Mouse (Mus musculus) ES-Bruce4 (cell line): ENCODE measurements around the gene Ttll6. TPM values are rescaled to one million over a fixed set of nuclear protein-coding genes. Genes with fewer than 3 reads are reported as not detected.

Experiments
- H3K27ac ChIP-seq: 2 replicates; pipeline ENCODE4 v1.5.1; 2012; ENCODE audit warnings: low read length, inconsistent platforms; ENCODE audit not compliant: insufficient read depth
- H3K27me3 ChIP-seq: 2 replicates; pipeline ENCODE4 v1.6.1; 2012; ENCODE audit warnings: mild to moderate bottlenecking, low read length, inconsistent platforms; ENCODE audit not compliant: control insufficient read depth, poor library complexity, insufficient read depth, severe bottlenecking
- H3K36me3 ChIP-seq: 2 replicates; pipeline ENCODE4 v1.6.1; 2012; ENCODE audit warnings: inconsistent platforms, mild to moderate bottlenecking, low read length, moderate library complexity; ENCODE audit not compliant: control insufficient read depth, poor library complexity, insufficient read depth, severe bottlenecking
- H3K4me1 ChIP-seq: one replicate; pipeline ENCODE4 v1.8.1; 2011; ENCODE audit warnings: low read length; ENCODE audit not compliant: control insufficient read depth, insufficient read depth
- H3K4me3 ChIP-seq: 2 replicates; pipeline ENCODE4 v1.5.1; 2011; ENCODE audit warnings: low read depth, mild to moderate bottlenecking, low read length
- H3K9ac ChIP-seq: 2 replicates; pipeline ENCODE4 v1.6.1; 2012; ENCODE audit warnings: low read depth, mild to moderate bottlenecking, inconsistent platforms; ENCODE audit not compliant: poor library complexity, severe bottlenecking
- H3K9me3 ChIP-seq: replicated peaks from 2 replicates; pipeline ENCODE4 v1.6.1; 2012; ENCODE audit warnings: mild to moderate bottlenecking, low read length, inconsistent platforms; ENCODE audit not compliant: control insufficient read depth, poor library complexity, insufficient read depth, severe bottlenecking
- CTCF ChIP-seq: IDR thresholded peaks from one replicate; pipeline ENCODE4 v1.8.1; 2011; ENCODE audit warnings: low read depth, low read length
- EP300 ChIP-seq: IDR thresholded peaks from 2 replicates; pipeline ENCODE4 v1.6.1; 2011; ENCODE audit warnings: low read depth, low read length; ENCODE audit not compliant: insufficient read depth
- POLR2A ChIP-seq: IDR thresholded peaks from one replicate; pipeline ENCODE4 v1.8.1; 2011; ENCODE audit warnings: low read length; ENCODE audit not compliant: insufficient read depth
- polyA plus RNA-seq: library from polyadenylated mRNA; stranded (reverse); fragments of >200 nt; gene quantifications from 2 replicates; pipeline ENCODE4 v1.2.4, GENCODE M21; 2011; ENCODE audit warnings: low read depth; ENCODE audit not compliant: missing spikeins, insufficient read depth, insufficient read length

Ttll6 gene
- polyA plus RNA-seq, 1 experiment = 6.9 TPM

DNA sequence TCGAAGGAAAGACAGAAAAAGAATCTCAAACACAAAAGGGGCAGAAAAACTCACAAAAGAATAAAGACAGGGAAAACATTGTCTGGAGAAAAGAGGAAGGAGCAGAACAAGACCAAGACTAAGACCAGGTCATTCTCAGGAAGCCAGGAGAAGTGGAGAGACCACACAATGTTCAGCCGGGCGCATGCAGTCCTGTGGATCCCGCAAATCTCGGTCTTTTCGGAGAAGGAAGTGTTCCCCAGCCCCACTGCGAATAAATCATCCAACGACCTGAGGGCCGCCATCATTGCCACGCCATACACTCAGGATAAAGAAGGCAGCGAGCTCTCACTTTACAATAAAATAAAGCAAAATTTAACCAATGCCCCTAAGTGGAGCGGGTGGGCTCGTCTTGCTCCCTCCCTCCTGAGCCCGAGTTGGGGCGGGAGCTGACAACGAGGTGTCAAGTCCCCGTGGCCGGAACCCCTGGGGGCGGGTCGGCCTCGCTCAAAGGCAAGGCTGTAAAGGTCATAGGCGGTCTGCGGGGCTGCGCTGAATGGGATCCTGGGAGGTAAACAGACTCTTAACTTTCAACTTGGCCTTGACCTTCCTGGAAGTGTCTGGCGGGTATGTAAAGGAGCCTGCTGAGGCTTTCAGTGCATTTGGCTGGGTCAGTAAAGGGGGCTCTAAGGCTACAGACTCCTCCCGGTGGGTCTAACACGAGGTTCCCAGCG is 56.4 kb downstream of the Ttll6 start:
- H3K9me3 ChIP-seq = no peaks in the 10 kb centered on the region
- TF ChIP-seq EP300 (peak; percentile 88), POLR2A (no peak), CTCF (no peak)
- peaks cover 48% of the 10 kb centered on the region for H3K27me3 ChIP-seq
- no peak overlapping the region for H3K9ac ChIP-seq
- no peak overlapping the region for H3K4me3 ChIP-seq
- H3K4me1 ChIP-seq = no peaks in the 10 kb centered on the region
- no peak overlapping the region for H3K27ac ChIP-seq
- no peaks in the 10 kb centered on the region for H3K36me3 ChIP-seq

DNA sequence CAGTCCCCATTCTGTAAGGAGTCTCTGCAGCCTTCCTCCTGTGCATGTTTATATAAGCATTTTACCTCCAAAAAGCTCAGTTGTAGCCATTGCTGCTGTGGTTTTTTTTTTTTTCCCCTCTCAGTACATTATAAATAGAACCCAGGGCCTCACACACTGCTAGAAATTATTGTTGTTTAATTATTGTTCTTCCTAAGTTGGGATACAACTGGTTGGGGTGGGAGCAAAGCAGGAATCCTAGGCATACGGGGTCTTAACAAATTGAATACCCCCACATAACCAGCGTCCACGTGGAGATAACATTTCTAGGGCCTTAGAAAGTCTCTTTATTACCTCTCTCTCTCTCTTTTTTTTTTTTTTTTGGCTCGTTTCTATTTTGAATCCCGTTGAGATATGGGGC is 57.5 kb downstream of the Ttll6 start:
- Histone ChIP-seq H3K9me3 (no peaks in the 10 kb centered on the region), H3K4me3 (no peak overlapping the region), H3K4me1 (no peaks in the 10 kb centered on the region), H3K9ac (no peak overlapping the region), H3K27me3 (peaks cover 44% of the 10 kb centered on the region), H3K27ac (no peak overlapping the region), H3K36me3 (no peaks in the 10 kb centered on the region)
- TF ChIP-seq EP300 (no peak), POLR2A (no peak), CTCF (no peak)

DNA sequence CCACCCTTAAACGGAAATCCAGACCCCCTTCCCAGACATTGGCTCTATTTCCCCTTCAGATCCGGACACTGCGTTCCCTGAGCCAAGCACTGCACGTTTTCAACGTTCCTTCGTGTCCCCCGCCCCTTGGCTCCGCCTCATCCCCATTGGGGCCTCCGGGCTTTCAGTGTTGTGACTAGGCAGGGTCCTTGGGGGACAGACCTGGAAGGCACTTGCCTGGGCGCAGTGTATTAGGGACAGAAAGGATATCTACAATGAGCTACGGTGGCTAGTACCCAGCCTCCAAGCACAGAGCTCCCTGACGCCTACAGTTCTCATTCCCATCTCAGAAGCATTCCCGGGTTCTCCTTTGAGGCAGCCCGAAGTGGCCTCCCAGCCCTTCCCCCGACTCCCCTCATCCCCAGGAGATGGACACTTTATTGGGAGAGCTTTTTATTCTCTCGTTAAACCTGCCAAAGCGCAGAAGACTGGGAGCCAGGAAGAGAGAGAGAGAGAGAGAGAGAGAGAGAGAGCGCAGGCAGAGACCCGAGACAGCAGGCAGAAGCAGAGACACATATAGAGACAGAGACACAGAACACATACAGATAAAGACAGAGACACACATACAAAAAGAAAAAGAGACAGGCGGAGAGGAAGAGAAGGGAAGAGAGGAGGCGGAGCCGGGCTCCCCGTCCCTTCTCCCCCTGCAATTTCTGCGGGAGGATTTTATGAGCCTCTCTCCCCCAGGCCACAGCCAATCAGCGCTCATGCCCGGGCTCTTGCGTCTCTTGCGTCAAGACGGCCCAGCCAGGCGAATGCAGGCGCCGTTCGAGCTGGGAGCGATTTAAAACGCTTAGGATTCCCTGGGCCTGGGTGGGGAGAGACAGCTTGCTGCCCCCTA is 60.2 kb downstream of the Ttll6 start, which contains the start of gene Hoxb13:
Hoxb13 (plus strand) TSS at position 796 of the 880 bp plus-strand sequence.
- no peak for TF ChIP-seq POLR2A
- no peak for TF ChIP-seq CTCF
- TF ChIP-seq EP300 = no peak
- Histone ChIP-seq H3K27ac (no peak within 1 kb of the TSS), H3K36me3 (no peaks in the 10 kb centered on the region), H3K9me3 (no peaks in the 10 kb centered on the region), H3K4me1 (no peaks in the 10 kb centered on the region), H3K9ac (peak within 1 kb of the TSS; percentile 41), H3K4me3 (peak within 1 kb of the TSS; percentile 43), H3K27me3 (peaks cover 30% of the 10 kb centered on the region)

DNA sequence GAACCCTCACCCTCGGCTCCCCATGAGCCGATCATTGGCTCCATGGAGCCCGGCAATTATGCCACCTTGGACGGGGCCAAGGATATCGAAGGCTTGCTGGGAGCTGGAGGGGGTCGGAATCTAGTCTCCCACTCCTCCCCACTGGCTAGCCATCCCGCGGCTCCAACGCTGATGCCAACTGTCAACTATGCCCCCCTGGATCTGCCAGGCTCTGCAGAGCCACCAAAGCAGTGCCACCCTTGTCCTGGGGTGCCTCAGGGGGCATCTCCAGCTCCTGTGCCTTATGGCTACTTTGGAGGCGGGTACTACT is 60.8 kb downstream of the Ttll6 start:
- Histone ChIP-seq H3K36me3 (no peaks in the 10 kb centered on the region), H3K27ac (no peak overlapping the region), H3K9me3 (no peaks in the 10 kb centered on the region), H3K9ac (peak overlapping the region; percentile 41; the same call in 1 of the 2 replicates), H3K4me1 (no peaks in the 10 kb centered on the region), H3K27me3 (peaks cover 26% of the 10 kb centered on the region), H3K4me3 (peak overlapping the region; percentile 32)
- TF ChIP-seq POLR2A (no peak), CTCF (no peak), EP300 (no peak)

DNA sequence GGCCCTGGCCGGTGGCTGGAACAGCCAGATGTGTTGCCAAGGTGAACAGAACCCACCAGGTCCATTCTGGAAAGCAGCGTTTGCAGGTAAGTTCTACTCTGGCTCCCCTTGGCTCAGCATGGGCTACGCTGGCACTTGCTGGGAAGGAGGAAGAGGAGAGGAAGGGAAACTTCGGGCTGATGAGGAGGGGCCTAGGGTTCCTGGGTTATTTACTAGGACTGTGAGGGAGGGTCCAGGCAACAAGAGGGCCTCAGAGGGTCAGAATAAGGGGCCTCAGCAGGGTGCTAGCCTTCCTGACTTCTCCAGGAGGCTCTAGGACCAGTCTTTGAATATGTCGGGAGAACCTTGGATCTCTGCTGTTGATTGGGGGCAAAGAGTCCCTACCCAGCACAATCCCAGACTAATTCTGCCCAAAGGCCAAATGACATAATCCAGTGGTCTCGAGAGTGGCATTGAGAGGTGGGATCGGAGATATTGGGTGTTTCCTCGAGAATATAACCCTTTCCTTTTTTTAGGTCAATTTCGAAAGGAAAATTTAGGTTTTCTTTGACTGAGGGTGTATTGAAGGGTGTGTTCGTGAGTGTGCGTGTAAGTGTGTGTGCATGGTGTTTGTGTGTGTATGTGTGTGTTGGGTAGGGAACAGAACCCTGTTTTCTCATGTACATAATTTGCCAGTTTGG is 61.5 kb downstream of the Ttll6 start:
- Histone ChIP-seq H3K4me3 (no peak overlapping the region), H3K36me3 (no peaks in the 10 kb centered on the region), H3K27ac (no peak overlapping the region), H3K9me3 (no peaks in the 10 kb centered on the region), H3K27me3 (peaks cover 25% of the 10 kb centered on the region), H3K9ac (no peak overlapping the region), H3K4me1 (no peaks in the 10 kb centered on the region)
- no peak for TF ChIP-seq POLR2A
- TF ChIP-seq CTCF = no peak
- TF ChIP-seq EP300 = no peak
